Mouse (Mus musculus) telencephalon, adult 2 months (tissue): ENCODE data around the gene Ncstn.
A peak's percentile ranks its signal among the peaks of the same experiment; 100 is the strongest.

Source experiments
- DNase-seq: peaks from one replicate; pipeline ENCODE4 v3.0.0-alpha.2; 2011; ENCODE audit warnings: low read depth, low spot score

The Ncstn gene

DNA sequence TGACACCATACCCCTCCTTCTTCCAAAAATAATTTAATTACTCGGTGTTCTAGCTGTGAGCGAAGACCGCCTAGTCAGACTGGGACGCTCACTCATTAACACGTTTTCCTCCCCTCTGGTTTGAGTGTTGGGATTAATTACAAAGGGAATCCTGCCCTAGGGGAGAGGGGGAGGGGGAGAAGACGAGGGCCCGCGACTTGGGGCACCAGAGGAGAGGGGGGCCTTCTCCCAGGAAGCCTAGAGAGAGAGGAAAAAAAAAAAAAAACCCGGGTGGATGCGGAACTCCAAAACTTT lies 54.8 kb downstream of the Ncstn start:
- no peak for DNase-seq

DNA sequence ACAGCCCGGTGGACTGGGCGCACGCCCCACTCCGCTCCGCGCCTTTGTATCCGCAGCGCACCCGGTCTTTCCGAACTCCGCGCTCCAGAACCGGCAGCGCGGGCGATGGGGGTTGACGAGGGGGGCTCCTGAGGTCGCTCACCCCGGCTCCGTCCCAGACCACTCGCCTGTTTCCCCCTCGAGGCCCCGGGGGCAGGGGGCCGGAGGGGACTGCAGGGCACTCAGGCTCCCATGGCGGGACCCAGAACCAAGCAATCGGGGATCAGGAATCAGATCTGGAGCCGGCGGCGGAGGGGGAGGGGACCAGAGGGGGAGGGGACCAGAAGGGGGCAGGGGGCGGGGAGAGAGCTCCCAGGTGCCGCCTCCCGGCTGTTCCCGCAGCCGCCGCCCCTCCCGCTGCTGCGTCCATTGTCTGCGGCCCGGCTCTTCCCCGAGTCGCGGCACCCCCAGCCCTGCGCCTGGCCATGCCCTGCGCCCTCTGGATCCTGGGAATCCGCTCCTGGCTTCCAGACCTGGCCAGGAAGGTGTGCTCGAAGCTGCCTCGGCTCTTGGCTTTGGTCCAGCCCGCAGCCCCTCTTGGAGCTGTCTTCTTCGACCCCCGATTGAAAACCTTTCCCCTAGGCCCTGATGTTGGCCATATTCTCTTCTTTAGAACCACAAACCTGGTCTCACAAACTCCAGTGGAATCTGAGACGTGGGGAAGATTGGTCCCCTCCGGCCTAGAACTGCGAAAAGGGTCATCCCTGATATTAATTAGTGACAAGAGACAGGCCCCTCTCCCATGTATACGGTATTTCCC lies 55.4 kb downstream of the Ncstn start:
- DNase-seq = no peak

DNA sequence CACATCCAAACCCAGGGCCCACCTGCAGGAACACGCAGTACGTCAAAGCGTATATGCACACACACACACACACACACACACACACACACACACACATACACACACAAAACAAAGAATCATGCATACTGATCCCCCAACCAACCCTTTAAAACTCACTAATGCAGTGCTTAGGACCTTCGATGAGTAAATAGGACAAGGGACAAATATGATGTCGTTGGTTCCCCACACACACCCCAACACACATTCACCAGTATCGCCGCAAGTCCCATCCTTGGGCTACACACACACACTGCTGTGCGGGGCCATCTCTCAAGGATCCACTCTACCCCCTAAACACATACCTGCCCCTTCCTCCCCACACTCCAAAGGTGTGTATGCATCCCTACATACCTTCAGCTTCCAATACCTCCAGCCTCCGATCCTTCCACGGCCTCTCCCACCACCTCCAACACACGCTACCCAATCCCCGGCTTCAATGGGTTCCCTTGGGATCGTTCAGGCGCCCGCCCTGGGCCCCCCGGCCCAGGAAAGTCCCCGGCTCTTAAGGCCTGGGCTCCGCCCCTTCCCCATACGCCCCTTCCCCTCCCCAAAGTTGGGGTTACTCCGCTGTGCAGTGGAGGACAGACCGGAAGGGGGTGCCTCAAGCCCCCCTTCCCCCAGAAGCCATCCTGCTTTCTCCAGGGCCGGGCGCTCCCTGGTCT lies 56.2 kb downstream of the Ncstn start:
- DNase-seq = no peak

DNA sequence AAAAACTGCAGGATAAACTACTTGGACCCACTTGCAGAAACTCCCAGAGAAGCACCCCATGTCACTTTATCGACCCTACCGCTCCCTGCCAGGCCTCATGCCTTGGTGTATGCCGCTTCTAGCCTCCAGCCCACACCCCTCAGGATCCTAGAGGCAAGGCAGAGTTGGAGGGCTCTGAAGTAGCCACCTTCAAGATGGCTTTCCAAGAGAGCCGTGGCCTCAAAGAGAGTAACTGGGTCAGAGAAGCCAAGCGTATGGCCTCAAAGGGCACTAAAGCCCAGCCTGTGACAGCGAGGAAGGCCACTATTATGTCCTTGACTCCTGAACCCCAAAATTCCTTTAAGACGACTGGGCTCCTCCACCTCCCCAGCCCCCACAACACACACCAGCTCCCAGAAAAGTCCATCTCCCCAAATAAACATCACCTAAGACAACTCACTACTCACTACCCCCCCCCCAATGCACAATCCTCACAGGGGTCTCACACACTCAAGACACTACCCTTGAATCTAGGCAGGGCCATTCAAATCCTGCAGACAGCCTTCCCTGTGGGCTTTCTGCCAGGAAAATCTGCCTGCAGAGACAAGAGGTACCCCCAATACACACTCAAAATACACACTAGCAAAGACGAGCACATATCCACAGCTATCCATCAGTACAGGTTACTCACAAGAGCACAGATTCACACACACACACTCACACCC lies 57.2 kb downstream of the Ncstn start:
- no peak for DNase-seq

DNA sequence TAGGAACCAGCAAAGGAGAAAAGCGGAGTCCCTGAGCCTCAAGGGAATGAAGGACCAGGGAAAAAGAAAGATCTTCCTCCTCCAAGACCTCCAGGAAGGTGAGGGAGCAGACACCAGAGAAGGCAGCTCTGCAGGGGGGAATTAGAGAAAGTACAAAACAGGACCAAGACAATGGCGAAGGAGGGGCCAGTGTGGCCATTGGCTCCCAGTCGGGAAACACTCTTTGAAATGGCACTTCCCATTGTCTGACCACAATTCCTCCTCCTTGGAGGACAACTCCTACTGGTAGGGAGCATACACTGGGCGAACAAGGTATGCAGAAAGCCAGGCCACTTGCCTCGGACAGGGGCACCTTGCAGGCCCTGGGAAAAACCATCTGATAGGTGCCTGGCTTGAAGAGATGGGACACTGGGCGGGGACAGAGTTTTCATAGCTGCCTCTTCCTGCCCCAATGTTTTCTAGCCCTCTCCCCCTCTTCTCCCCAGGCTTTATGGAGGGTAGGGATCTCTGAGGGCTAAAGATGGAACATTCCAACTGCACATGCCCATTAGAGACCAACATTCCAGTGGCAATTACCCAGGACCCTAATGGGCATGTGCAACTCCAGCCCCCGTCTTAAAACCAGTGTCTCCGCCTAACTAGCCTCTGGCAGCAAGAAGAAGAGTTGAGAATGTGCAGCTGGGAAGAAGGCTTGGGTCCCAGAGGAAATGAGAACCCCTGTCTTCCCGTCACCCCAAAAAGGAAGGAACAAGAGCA lies 58.3 kb downstream of the Ncstn start:
- no peak for DNase-seq

DNA sequence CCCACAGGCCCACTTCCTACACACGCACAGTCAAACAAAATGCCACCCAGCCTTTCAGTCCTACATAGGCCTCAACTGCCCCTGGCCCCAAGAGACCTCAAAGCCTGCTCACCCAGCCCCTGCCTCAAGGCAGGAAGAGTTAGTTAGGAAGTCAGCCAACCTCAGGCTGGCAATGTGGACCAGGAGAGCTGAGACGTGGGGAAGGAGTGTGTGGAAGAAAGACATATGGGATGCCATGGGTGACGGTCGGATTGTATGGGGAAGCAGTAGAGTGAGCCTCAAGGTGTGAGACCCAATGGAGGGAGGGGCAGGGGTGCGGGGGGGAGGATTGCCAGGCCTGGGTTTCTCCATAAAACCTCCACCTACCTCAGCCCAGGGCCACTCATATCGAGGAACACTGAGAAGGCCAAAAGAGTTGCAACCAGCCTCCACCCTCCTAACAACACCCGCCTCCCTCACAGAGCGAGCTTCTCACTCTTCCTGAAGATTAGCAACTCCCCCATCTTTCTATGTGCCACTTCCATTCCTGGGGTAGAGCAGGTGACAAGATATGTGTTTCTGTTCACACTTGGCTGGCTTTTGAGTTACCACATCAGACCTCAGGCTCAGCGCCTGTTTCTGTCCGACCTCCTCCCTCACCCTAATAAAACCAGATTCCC lies 62.6 kb downstream of the Ncstn start:
- DNase-seq = peak; percentile 46

DNA sequence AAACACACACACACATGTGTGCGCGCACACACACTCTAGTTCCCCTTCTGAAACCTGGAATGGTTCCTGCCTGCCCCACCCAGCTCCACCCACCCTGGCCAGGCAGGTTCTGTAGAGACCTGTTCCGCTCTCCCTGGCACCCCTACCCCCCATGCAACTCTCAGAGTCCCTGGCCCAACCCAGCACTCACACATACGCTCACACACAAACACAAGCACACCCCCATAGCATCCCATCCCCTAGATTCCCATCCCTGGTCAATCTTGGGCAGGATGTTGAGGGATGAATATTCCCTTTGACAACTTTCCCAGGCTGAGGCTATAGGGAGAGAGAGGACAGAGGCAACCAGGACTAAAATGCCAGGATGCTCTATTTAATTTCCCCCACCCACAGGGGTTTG lies 63.3 kb downstream of the Ncstn start:
- no peak for DNase-seq

DNA sequence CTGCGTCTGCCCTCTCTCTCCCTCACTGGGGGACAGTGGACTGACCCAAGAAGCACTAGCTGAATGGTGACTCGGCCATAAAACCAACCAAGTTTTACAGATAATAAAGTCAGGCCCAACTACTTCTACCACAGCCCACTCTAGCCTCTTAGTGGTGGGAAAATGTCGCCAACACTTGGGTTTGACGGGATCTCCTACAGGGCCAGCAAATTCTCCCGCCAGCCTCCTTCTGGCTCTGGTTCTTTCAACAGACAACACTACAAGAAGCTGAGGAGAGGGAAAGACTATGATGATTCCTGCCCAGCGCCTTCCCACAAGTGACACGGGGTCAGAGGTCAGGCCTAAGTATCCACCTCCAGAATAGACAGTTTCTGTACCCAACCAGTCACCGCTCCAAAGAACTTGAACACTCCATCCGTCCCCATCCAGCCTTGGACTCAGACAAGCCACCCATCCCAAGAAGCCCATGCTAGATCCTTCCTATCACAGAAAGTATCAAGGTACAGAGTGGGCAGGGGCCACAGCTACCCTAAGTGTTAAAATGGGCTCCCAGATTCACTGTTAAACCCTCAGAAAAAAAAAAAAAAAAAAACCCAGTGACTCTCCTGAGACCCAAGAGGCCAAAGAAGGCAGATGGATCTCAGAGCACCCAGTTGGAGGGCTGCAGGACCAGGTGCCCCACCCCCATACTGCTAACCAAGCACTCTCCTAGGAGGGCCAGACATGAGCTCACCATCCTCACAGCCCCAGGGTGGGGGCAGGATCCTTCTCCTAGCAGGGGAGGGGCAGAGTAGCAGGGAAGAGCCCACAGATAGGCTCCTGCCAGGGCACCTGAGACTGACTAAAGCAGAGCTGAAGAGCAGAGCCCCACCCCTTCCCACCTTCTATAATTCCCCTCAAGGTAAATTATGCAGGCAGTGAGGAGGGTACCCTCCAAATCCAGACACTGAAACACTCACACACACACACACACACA lies 64.0 kb downstream of the Ncstn start:
- DNase-seq = no peak

DNA sequence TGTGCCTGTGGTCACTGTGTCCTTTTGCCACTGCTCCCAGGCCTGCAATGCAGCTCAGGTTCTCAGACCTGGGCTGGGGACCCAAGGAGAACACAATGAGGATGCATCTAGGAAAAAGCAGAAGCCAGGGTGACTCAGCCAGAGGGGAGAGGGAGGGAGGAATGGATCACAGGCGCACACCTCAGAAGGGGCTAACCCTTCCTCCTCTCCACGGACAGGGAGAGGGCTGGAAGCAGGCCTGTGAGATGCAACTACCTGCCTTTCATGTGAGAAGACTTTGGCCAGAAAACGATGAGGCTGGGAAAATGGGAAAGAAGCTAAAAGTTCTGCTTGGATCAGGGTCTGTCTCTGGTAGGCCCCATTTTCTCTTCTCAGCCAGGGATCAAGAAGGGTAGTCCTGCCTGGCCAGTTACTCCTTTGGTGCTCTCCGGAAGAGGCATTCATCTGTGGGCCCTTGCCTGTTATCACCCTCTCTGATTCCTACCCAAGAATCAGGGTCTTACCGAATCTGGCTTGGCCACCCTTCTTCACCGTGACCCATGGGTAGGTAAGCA lies 65.0 kb downstream of the Ncstn start:
- DNase-seq = no peak

DNA sequence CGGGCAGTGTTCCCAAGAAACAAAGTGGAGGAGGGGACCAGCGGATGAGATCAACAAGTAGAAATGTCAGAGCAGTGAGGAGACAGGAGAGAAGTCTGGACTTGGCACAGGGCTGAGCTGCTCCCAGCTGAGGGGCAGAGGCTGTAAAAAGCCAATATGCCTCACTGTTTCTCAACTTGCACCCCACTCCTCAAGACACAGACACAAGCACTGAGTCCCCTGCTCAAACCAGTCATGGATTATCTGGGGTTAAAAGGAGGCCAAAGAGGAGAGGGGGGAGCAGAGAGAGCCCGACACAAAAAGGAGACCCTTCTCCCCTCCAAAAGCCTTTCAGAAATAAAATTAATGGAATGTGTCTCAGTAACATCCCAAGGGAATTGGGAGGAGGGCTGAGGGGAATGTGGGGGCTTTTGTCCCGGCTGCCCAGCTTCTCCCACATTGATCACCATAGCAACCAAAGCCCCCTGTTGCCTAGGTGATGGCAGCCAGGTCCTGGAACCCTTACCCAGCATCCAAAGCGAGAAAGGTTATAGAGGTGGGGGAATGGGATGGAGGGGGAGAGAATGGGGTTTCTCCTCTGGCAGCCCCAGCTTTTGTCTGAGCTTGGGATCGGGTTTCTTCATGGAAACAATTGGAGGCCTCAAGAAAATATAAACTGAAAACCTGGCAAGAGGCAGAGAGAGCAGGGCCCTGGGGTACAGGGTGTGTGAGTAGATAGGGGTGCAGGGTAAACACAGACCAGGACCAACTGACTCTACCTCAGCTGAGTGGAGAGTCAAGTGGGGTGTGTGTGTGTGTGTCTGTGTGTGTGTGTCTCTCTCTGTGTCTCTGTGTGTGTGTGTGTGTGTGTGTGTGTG lies 65.7 kb downstream of the Ncstn start:
- no peak for DNase-seq

DNA sequence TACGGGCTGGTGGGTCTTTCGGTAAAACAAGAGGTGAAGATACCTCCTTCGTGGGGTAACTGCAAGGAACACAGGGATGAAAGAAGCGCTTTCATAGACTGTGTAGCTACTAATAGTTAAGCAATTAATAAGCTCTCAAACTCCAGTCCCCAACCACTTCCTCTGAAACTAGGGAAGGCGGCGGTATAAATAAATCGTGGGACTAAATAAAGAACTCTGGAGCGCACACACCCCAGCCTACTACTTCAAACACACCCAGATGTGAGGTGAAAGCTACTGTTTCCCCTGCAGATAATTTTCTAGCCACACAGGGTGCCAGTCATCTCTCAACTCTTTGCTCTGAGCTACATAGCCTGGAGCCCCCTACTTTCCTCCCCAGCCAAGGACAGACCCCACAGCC lies 66.6 kb downstream of the Ncstn start:
- DNase-seq = peak; percentile 48
